Mouse (Mus musculus): ENCODE measurements at regions not wholly inside any gene's neighbourhood (a gene's known extent, or its start where the extent isn't known, plus 50 kb on each side); places are given as distances from the start of the nearest gene placed in this dataset.

DNA sequence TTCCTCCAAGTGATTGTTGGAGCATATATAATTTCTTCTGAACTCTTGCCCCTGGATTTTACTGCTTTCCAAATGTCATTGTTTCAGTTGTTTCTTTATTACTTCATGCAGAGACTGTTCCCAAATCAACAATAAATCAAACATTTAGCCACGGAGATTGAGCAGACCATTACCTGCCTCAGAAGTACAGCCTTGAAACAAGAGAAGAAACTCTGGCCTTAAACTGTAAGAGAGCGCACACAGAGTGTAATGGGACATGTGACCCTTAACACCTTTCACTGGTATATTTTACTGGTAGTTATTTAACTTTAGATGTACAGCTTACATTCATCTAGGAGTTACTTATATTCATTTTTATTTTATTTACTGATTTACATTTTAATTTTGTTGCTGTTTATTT, 160.2 kb upstream of the Gm49339 start:
- no peak for ATAC-seq (replicated peaks)
- no peaks in the 10 kb centered on the region for H3K27me3 ChIP-seq (replicated peaks)
- H3K9me3 ChIP-seq: no peaks in the 10 kb centered on the region
- H3K36me3 ChIP-seq (replicated peaks): no peaks in the 10 kb centered on the region
- 78% methylated on average over 2 of the region's 2 CpGs for WGBS
- no peak overlapping the region for H3K4me2 ChIP-seq
- H3K4me3 ChIP-seq: no peak overlapping the region
- H3K4me1 ChIP-seq: no peaks in the 10 kb centered on the region
- H3K9ac ChIP-seq: no peak overlapping the region
- H3K27ac ChIP-seq: no peak overlapping the region

DNA sequence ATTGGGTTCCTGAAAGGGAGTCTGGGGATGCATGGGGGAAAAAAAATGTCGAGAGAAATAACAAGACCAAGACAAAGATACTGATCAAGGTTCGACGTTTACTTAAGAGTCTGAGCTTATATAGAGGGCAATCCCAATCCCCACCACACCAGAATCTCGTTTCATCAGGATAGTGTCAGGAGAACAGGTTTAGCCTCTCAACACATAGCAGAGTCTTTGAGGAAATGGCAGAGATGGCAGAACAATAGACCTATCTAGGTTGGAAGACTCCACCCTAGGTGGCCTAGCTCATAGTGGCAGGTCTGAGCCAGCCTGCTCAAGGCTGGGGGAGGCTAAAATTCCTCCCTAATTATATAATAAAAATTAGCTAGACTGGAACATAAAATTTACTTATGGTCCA, 151.6 kb upstream of the Gm49339 start:
- Histone ChIP-seq H3K27ac (no peak overlapping the region), H3K4me1 (no peaks in the 10 kb centered on the region), H3K4me3 (no peak overlapping the region), H3K27me3 (replicated peaks) (no peaks in the 10 kb centered on the region), H3K9ac (no peak overlapping the region), H3K9me3 (no peaks in the 10 kb centered on the region), H3K4me2 (no peak overlapping the region), H3K36me3 (replicated peaks) (no peaks in the 10 kb centered on the region)
- 77% methylated on average over 4 of the region's 4 CpGs for WGBS
- no peak for ATAC-seq (replicated peaks)

- H3K27ac ChIP-seq: no peak overlapping the region
- WGBS: 95% methylated on average over 2 of the region's 2 CpGs
- H3K27me3 ChIP-seq (replicated peaks): no peaks in the 10 kb centered on the region
- no peaks in the 10 kb centered on the region for H3K9me3 ChIP-seq
- no peaks in the 10 kb centered on the region for H3K4me1 ChIP-seq
- H3K36me3 ChIP-seq (replicated peaks): no peaks in the 10 kb centered on the region
- H3K9ac ChIP-seq: no peak overlapping the region
- H3K4me3 ChIP-seq: no peak overlapping the region
- no peak for ATAC-seq (replicated peaks)
- H3K4me2 ChIP-seq: no peak overlapping the region
These were observed 151.0 kb upstream of the Gm49339 start for GRCm38 (mm10) chr10:51329386-51329785.
